Mouse (Mus musculus) hindlimb bud, embryonic 11.5 days (tissue): ENCODE measurements around the gene Armc12.
A peak's percentile ranks its signal among the peaks of the same experiment; 100 is the strongest.

Source experiments
- DNase-seq: peaks from one replicate; pipeline ENCODE4 v3.0.0-alpha.2; 2012; ENCODE audit warnings: low read depth, low spot score; ENCODE audit errors: extremely low spot score

The Armc12 gene

GRCm38 (mm10) chr17:28512696-28513095, 17.9 kb upstream of the Armc12 start:
- no peak for DNase-seq

DNA sequence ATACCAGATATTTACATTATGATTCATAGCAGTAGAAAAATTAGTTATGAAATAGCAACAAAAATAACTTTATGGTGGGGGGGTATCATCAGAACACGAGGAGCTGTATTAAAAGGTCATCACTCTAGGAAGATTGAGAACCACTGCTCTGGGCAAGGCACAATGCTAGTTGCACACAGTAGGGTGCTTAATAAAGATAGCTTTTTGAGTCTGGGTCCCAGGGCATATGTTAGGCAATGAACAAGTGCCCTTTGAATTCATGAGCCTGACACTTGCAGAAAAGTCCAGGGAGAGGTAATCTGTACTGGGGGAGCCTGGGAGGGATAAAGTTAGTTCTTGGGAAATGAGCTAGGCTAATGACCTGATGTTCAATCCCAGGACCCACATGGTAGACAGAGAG, 17.3 kb upstream of the Armc12 start:
- DNase-seq = no peak

- DNase-seq = no peak
Observed at GRCm38 (mm10) chr17:28513844-28514243, 16.8 kb upstream of the Armc12 start.

DNA sequence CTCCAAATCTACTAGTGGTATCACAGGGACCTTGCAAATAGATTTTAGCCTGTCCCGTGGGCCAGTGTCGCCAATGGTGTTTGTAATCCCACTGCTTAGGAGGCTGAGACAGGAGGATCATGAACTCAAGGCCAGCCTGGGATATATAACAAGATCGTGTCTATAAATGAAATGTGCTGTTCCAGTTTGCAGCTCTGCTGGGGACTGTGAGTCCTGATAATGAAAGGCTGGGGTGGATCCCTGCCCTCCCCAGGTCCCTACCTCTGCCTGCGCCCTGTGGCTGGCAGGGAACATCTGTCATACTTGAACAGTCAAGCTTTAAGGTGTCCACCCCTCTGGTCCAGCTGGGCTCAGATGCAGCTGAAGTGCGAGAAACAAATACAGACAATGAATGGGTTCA, 16.1 kb upstream of the Armc12 start:
- DNase-seq = no peak

GRCm38 (mm10) chr17:28515431-28516341, 14.9 kb upstream of the Armc12 start:
- DNase-seq = no peak

- no peak for DNase-seq
Observed at GRCm38 (mm10) chr17:28516881-28517280, 13.7 kb upstream of the Armc12 start.

GRCm38 (mm10) chr17:28517441-28517955, 13.1 kb upstream of the Armc12 start, which contains the start of gene Fkbp5:
Gene Fkbp5 (minus strand): TSS chr17:28517527.
- DNase-seq = no peak

DNA sequence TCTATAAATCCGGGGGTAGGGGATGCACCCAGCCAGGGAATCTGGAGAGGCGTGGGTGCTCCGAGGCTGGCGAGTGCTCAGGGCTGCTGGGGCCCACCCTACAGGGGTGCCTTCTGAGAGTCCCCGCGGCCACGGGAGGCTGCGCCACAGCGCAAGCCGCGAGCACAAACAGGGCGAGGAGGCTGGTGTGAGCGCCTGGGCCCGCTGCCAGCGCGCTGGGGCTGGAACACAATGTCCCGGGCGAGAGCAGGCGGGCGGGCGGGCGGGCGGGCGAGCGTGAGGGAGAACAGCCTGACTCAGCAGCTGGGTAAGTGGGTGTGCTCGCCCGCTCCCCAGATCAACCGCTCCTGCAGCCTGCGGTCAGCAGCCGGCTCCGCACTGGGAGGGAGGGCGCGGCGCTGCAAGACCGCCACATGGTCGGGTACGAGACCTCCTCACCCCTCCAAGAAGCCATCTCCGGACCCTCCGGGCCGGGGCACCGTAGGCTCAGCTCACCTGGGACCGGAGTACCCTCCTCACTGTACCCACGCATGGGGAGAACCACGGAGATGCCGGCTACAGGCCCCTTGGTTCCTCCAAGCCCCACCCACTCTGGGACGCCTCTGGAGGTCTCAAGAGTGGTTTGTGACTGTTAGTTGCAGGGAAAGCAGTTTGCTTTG, 12.5 kb upstream of the Armc12 start:
- no peak for DNase-seq

DNA sequence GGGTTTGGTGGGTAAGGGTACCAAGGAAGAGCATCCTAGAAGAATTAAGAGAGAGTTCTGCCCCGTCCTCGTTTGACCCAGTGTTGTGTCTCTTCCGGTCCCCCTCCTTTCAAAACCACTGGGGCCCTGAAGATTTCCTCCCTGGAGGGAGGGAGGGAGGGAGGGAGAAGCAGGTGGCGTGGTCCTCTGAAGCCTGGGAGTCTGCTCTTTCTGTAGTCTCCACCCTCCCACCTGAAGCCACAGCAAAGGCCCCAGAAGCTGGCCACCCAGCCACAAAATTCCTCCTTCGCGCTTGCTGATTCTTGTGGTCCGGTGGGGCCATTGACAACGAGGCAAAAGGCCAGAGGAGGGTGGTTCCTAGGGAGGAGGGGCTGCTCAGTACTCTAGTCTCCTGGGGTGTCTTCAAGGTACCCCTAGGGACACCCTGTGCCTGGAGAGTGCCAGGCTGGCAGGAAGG, 12.0 kb upstream of the Armc12 start:
- DNase-seq = no peak

DNA sequence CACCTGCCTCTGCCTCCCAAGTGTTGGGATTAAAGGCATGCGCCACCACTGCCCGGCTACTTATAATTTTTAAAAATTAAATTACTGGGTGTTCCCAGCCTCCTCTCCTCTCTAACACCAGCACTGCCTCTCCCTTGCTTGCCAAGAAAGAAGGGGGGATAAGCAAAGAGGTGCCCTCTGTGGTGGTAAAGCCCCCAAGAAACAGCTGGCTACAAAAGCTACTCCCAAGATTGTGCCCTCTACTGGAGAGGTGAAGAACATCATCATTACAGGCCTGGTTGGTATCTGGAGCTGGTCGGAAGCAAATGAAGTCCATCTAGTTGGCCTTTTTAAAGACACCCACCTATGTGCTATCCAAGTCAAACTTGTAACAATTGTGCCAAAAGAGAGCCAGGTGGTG, 10.8 kb upstream of the Armc12 start:
- DNase-seq = no peak

DNA sequence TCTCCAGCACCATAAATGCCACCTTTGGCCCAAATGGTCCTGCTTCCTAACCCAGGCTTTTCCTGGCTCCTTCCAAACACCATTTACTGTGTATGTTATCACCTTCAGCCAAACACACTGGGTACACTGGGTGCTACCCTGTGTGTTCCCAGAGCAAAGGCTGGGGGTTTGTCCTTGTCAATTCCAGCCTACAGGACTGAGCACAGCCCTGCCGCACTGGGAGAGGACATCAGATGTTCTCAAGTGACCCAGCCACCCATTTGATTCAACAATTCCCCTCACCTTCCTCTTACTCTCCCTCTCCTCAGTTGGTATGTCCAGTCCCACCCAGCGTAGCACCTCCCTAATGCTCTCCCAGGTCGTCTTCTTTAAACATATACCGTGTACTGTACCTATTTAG, 10.0 kb upstream of the Armc12 start:
- no peak for DNase-seq

DNA sequence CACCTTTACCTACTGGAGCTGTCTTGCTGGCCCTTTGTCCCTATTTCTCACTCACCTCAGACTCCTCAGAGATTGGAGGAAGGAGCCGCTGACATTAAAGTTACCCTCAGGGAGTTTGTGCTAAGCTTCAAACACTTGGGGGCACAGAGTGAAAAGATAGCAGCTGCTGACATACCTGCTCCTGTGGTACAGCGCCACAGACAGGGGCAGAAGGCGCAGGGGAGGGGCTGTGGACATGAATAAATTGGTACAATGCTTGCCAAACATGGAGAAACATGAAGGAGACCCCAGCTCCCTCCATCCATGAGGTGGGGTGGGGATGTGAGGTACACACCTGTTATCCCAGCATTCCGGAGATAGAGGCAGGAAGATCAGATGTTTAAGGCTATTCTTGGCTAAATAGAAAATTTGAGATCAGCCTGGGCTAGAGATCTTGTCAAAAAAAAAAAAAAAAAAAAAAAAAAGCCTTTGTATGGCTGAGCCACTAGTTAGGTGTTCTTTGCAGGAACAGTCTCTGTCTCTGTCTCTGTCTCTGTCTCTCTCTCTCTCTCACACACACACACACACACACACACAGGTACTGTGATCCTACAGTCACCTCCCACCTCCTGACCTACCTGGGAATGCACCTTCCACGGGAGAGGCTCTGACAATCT, 9.4 kb upstream of the Armc12 start:
- DNase-seq = no peak

GRCm38 (mm10) chr17:28521920-28522319, 8.7 kb upstream of the Armc12 start:
- no peak for DNase-seq

- DNase-seq = peak; percentile 49
Observed at GRCm38 (mm10) chr17:28522623-28523354, 7.8 kb upstream of the Armc12 start.

DNA sequence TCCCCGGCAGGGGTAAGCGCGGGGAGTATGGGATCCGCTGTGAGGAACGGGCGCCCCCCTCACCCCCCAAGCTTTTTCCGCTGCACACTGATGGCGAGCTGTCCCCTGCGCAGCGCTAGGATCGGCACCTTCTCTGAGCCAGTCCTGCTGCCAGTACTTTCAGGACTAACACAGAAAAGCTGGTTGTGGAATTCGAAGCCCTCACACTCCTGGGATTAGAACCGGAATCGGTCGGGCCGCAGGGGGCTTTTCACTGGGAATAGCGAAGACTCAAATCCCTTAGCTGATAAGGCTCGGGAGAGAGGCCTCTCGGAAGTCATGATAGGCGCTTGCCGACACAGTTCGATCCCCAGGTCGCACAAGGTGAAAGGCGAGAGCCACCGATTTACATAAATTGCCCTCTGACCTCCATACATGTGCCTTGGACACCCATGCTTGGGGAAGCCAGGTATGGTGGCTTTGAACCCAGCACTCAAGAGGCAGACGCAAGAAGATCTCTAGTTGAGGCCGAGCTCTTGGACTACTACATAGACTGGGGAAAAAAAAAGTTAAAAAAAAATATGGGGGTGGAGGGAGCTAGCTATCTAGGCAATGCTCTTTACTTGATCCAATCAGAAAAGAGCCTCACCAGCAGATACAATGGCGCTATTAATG, 7.1 kb upstream of the Armc12 start:
- no peak for DNase-seq

DNA sequence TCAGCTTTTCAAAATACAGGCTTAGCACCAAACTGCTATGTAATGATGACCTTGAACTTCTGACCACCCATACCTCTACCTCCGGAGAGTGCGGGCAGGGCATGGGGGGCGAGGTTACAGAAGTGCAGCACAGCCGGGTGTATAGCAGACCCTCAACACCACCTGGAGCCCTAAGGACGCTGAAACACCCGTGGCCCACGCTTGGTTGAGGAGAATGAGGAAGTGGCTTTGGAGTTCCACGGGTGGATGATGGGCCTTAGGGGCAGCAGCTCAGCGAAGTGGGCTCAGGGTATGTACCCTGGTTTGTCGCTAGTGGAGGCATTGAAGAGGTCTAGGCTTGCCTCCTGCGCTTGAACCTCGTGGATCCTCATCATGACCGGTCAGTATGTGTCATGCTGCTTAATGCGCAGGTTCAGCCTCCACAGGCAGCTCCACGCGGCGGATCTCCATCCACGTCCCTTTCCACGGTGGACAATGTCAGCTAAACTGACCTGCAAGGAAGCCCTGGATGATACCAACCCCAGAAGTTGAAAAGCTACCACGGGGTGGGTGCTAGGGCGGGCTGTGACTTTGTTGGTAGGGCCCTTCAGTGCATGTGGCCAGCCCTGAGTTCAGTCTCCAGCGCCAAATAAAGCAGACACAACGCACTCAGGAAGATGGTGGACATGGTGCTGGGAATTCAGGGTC, 6.5 kb upstream of the Armc12 start:
- no peak for DNase-seq

DNA sequence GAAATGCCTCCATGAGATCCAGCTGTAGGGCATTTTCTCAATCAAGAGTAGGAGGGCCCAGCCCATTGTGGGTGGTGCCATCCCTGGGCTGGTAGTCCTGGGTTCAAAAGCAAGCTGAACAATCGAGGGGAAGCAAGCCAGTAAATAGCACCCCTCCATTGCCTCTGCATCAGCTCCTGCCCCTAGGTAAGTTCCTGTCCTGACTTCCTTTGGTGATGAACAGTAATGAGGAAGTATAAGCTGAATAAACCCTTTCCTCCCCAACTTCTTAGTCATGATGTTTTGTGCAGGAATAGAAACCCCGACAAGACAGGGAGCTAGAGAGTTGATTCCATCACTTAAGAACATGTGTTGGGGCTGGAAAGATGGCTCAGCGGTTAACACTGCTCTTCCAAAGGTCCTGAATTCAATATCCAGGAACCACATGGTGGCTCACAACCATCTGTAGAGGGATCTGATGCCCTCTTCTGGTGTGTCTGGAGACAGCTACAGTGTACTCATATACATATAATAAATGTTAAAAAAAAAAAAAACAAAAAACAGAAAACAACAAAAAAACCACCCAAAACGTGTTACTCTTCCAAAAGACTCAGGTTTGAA, 5.7 kb upstream of the Armc12 start:
- no peak for DNase-seq

DNA sequence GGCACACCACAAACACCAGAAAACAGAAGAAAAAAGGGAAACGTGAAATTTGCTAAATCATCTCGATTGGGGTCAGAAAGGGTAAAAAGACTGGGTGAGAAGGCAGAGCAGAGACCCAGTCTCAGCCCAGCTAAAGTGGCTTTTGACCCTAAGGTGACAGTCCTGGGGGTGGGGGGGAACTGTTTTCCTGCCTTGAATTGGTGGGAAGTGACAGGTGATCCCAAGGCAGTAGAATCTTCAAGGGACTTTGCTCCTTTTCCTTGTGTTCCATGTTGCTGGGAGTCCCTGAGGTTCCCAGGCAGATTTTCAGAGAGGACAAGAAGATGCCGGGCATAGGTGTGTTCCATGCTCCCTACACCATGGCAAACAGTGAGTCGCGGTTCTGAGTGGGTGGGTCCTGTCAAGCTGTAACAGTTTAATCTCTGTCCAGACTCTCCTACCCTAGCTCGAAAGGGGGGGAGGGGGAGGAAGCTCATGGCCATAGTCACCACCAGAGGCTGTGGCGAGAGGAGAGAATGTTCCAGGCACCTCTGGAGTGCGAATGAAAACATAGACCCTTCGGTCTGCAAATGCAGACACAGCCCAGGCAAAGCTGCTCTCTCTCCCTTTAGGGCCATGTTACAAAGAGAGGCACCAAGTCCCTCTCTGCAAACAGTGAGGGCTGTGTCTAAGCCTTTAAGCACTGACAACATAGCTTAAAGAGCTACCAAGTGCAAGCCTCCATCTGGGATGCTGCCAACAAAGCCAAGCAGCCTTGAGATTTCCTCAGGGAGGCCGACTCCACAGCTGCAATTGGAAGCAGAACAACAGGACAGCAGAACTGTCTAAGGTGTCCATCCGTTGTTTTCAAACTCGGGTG, 3.2 kb upstream of the Armc12 start:
- no peak for DNase-seq

DNA sequence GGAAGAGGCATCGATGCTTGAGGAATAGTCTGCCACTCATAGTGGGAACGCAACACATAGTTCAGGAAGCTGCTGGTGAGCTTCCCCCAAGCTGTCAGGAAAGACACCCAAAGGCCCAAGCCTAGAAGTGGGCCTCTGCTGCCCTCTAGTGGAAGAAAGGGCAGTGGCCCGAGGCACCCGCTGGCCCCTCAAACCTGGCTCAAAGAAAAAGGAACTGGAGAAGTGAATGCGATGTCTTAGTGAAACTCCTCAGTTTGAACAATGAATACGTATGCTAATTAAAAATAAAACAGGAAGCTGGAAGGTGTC, 2.6 kb upstream of the Armc12 start:
- peak; percentile 69 for DNase-seq
